Mouse (Mus musculus): ENCODE results near the gene Dnm2.

DNA sequence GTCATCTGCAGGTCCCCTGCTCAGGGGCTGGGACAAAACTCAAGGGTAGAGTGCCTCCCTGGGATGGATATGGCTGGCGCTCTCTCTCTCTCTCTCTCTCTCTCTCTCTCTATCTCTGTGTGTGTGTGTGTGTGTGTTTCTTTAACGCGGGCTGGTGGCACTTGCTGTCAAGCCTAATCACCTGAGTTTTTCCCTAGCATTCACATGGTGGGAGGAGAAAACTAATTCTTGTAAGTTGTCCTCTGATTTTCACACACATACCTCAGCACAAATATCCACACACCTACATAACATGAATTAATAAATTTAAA is 101.9 kb downstream of the Dnm2 start:
- no peak for TF ChIP-seq POLR2A (IDR thresholded peaks at IDR 0.05; ENCODE audit: borderline replicate concordance, extremely low read depth, insufficient read depth, insufficient read length, poor library complexity, severe bottlenecking)
- no peak for TF ChIP-seq CTCF (IDR thresholded peaks at IDR 0.05; ENCODE audit: borderline replicate concordance, extremely low read depth, insufficient read depth, insufficient read length)

All from brain, embryonic 14.5 days (tissue).